Mouse (Mus musculus): Measurements from ENCODE around the gene Arid3b.
"Not testable (repeated sequence)": the region's sequence is repeated elsewhere in the genome, so short reads cannot be mapped to it uniquely, and the experiment has no call there.

The Arid3b gene

DNA sequence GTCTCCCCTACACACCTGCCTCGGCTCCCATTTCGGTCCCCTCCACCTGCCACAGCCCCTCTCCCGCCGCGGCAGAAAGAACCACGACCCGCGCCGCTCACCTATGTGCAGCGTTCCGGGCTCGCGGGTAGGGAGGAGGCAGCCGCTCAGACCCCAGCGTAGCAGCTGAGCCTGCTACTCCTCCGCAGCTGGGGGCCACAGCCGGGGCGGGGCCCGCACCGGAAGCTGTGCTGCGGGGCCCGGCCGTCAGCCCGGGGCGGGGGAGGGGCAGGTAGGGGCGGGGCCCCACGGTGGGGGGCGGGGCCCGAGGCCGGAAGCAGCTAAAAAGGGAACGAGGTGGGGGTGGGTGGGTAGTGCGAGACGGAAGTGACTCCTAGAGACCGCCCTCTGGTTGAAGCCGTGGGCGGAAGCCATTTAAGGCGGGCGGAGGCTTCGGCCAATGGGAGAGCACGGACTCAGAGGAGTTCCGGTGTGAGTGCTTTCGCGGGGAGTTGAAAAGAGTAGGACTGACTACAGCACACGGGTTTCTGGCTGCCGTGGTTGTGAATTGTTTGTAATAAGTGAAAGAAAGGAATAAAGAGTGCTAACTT, at the start of gene Arid3b:
Gene Arid3b (minus strand): TSS at position 213 of the 590 bp plus-strand sequence.
- peak; percentile 92 for DNase-seq

DNA sequence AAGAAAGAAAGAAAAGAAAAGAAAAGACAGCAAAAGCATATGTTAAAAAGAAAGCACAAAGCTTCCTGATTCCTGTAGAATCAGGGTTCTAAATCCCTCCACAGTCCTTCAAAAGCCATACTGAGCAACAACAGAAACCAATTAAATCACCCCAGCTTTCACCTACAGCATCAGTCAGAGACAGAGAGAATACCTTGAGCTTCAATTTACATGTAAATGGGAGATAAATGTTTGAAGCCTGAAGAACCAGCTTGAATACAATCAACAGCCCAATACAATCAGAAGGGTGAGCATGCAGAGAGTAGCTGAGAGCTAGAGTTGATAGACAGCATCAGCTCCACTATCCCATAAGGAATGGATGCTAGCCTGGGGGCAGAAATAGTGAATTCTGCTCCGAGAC, 46.8 kb upstream of the Arid3b start:
- no peak for DNase-seq

- DNase-seq: not testable (repeated sequence)
Observed at GRCm38 (mm10) chr9:57881781-57882180, 45.2 kb upstream of the Arid3b start.

DNA sequence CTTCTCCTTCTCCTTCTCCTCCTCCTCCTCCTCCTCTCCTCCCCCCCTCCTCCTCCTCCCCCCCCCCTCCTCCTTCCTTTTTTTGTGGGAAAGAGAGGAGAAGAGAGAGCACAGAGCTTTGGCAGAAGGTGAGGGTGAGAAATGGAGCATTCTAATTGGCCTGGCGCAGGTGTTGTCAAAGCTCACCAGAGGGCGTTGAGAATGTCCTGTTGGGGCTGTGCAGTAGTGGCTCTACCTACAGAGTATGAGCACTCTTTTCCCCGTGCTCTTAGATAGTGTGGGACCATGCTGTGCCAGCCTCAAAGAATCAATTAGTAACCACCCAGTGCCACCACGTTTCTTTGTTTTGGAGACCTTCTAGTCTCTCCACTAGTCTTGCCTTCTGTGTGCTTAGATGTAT, 43.7 kb upstream of the Arid3b start:
- DNase-seq: no peak

DNA sequence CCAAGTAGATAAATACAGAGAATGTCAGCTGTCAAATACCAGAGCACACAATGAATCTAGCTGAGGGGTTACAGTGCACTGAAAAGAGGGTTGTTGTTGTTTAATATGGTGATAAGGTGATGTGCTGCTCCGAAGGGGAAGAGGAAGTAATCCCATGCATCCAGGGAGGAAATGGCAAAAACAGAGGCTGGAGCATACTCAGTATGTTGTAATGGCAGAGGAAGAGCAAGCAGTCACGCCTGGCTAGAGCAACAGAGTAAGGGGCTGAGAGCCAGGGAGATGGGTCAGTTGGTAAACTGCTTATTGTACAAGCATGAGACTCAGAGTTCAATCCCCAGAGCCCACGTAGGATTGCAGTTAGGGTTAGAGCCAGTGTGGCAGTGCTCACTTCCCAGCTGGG, 42.6 kb upstream of the Arid3b start:
- DNase-seq: no peak

GRCm38 (mm10) chr9:57874994-57875393, 38.4 kb upstream of the Arid3b start:
- no peak for DNase-seq

DNA sequence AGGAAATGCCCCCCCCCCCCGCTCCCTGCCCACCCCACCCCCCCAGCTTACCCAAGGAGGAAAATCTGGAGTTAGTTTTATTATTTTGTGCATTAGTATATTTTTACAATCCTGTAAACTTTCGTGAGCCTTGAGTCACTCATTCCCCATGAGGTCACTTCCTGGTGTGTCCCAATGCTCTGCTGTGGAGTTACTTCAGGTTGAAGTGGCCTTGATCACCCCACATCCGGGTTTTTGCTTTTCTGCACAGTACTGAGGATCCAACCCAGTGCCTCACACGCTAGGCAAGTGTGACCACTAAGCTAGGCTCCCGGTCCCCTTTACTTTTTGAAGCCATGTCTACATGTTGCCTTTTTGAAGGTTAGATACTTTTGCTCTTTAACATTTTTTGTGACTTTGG, 37.5 kb upstream of the Arid3b start:
- DNase-seq: no peak

DNA sequence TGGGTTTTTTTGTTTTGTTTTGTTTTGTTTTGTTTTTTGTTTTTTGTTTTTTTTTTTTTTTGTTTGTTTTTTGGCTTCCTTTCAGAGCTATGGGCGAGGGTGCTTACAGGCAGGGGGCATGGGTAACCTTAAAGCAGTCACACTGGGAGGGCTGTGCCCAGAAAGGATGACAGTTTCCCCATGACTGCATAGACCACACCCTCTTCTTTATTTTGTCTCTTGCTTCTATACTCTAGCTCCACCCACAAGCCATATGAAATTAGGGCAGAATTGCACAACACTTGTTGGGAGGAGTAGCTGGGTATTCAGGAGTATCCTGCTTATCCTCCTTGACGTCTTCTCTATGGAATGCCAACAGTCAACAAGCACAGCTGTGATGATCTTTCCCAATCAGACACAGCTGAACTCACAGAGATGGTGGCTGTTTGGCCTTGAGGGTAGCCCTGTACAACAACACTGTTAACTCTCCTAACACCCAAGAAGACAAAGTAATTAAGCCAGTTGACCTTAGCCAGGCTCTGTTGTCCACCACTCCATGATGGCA, 33.8 kb upstream of the Arid3b start:
- no peak for DNase-seq

DNA sequence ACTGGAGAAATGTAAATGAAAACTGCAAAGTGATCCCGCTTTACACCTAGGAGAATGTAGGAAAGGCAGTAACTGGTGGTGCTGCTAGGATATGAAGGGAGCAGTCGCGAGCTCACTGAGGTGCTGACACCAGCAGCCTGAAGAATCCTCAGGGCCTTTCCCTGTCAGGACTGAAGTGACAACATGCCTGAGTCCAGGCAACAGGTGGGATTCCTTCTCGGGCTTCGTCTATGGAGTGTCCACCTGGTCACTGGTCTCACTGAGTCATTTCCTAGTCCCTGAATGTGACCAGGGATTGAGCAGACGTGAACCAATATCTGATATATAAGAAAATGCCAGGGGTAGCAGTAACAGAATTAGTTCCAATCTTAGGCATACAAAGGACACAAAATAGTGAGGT, 32.2 kb upstream of the Arid3b start:
- DNase-seq: no peak

- no peak for DNase-seq
Observed at GRCm38 (mm10) chr9:57867880-57868279, 31.3 kb upstream of the Arid3b start.

GRCm38 (mm10) chr9:57867236-57867635, 30.6 kb upstream of the Arid3b start:
- DNase-seq: no peak

- peak; percentile 38 for DNase-seq
Observed at GRCm38 (mm10) chr9:57866530-57866929, 29.9 kb upstream of the Arid3b start.

- DNase-seq: no peak
Observed at GRCm38 (mm10) chr9:57864336-57864735, 27.7 kb upstream of the Arid3b start.

DNA sequence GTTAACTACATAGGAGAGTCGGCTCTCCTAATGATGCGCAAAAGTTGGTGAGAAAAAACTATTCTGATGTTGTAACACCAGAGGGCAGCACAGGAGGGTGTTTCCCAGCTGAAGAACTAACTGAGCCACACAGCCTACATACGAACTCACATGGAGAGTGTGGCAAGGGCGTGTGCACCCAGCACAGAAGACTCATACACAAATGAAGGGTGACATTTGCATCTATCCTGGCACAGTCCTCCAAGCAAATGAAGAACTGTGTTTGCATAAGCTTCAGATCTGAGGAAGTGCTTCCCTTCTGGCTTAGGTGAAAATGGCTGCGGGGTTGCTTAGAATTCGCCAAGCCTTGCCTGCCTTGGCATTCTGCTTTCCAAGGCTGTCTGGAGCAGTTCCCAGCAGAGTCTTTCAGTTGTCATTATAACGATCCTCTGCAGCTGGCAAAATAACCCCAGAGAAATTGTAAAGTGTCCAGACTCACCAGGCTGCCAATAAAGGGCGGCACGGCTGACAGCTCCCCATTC, 25.4 kb upstream of the Arid3b start:
- DNase-seq: peak; percentile 67

- DNase-seq: no peak
Observed at GRCm38 (mm10) chr9:57856456-57856855, 19.9 kb upstream of the Arid3b start.

- no peak for DNase-seq
Observed at GRCm38 (mm10) chr9:57854280-57854679, 17.7 kb upstream of the Arid3b start.

- DNase-seq: no peak
Observed at GRCm38 (mm10) chr9:57839032-57839431, 2.4 kb upstream of the Arid3b start.

DNA sequence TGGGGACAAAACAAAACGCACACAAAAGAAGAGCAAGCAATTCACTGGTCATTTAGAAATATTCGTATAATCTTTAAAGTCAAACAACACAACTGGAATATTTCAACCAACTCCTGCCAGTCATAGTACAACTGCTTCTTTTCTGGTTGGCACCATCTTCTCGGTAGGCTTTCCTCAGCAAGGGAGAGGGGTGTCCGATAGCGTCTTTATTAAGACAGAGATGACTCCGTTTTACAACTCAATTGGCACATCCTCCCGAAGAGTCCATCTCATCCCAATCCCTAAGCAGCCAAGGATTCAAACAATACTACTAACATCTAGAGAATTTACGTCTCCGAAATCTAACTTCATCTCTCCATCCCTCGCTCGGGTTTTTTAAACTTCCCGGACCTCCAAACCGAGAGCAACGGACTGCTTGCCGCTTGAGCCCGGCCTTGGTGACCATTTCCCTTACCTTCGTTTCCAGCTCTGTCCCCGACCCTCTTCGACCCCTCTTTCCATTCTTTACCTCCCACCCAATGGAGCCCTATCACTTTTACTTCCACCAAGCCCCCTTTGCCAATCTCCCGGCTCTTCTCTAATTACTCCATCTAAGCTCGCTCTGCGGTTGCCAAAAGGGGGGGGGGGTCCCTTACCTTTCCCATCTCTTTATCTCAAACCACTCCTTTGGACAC, 615 bp downstream of the Arid3b start:
- DNase-seq: no peak

- DNase-seq: peak; percentile 36
Observed at GRCm38 (mm10) chr9:57834629-57835417, 1.8 kb downstream of the Arid3b start.

GRCm38 (mm10) chr9:57833762-57834471, 2.7 kb downstream of the Arid3b start:
- DNase-seq: no peak

DNA sequence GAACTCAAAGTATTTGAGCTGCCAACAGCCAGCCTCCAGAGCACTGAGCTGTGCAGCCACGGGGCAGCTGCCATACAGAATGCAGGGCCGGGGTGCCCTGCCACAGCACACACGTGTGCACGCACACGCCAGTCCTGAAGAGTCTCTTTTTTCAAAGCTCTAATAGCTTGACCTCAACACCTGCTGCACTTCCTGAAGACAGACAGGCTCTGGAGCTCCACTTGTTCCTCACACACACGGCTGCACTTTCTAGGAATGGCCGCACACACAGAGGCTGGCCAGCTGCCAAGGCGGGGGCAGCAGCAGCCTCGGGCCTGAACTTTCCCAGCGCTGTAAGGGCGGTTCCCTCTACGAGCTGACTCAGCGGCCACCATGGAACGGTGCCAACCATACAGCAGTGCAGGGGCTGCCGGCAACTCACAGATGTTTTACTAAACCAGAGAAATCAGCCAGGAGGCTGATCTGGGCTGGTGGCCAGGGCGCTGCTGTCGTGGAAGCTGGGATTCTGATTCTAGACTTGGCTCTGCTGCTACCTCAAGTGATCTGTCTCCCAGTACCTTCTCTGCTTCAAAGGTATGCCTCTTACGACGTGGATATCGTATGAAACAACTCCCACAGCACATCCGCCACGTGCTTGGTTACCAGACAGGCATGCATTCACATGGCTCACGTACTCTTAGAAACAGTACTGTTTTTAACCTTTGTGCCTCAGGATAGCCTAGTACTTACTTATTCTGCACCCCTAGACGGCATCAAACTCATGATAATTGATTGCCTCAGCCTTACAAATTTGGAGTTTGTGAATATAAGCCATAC, 5.1 kb downstream of the Arid3b start:
- DNase-seq: peak; percentile 84
